Mouse (Mus musculus): ENCODE measurements at regions not wholly inside any gene's neighbourhood (a gene's known extent, or its start where the extent isn't known, plus 50 kb on each side); places are given as distances from the start of the nearest gene placed in this dataset.
A peak's percentile ranks its signal among the peaks of the same experiment; 100 is the strongest.

DNA sequence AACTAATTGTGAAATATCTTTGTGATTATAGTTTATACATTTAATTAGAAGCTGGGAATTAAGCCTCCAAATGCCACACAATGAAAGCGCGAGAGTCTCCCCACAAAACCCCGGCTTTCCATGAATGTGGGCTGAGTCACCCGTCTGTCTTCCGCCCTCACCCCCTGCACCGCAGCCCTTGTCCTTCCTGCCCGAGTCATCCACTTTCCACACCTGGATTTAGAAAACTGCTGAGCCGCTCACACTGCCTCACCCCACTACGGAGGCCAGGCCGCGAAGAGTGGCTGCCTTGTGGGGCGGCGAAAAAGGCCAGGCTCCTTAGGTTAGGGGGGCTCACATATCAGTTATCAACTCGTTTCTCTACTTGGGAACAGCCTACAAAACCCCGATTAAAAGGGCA is 177.9 kb upstream of the Map3k1 start:
- H3K4me1 ChIP-seq (ENCODE audit: control insufficient read depth, insufficient read depth, low read length) = peaks cover 11% of the 10 kb centered on the region
- no peaks in the 10 kb centered on the region for H3K36me3 ChIP-seq (ENCODE audit: control insufficient read depth, insufficient read depth, low read length)
- no peaks in the 10 kb centered on the region for H3K27me3 ChIP-seq (ENCODE audit: control insufficient read depth, insufficient read depth, low read length)
- no peak overlapping the region for H3K27ac ChIP-seq (ENCODE audit: control insufficient read depth, insufficient read depth, low read depth, low read length)
- TF ChIP-seq CTCF (IDR thresholded peaks at IDR 0.05; ENCODE audit: control insufficient read depth, insufficient read depth, insufficient replicate concordance, low read depth, low read length) = no peak
- no peak for TF ChIP-seq POLR2A (IDR thresholded peaks at IDR 0.05; ENCODE audit: control insufficient read depth, low read depth, low read length)
- H3K4me3 ChIP-seq (ENCODE audit: control insufficient read depth, low read depth, low read length) = peak overlapping the region; percentile 53

DNA sequence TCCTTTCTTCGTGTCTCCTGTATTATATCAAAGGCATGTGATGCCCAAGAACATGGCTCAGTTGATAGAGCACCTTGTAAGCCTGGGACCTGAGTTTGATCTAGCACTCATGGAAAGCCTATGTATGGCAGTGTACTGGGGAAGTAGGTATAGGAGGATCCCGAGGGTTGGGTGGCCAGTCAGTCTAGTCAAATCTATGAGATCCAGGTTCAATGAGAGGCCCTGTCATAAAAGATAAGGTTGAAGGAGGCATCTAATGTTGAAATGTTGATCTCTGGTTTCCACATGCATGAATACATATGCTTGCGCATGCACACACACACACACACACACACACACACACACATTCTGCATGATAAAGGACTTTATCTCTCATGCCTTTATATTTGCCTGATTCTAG is 178.6 kb upstream of the Map3k1 start:
- H3K27me3 ChIP-seq (ENCODE audit: control insufficient read depth, insufficient read depth, low read length) = no peaks in the 10 kb centered on the region
- TF ChIP-seq CTCF (IDR thresholded peaks at IDR 0.05; ENCODE audit: control insufficient read depth, insufficient read depth, insufficient replicate concordance, low read depth, low read length) (no peak), POLR2A (IDR thresholded peaks at IDR 0.05; ENCODE audit: control insufficient read depth, low read depth, low read length) (no peak)
- no peak overlapping the region for H3K27ac ChIP-seq (ENCODE audit: control insufficient read depth, insufficient read depth, low read depth, low read length)
- no peaks in the 10 kb centered on the region for H3K36me3 ChIP-seq (ENCODE audit: control insufficient read depth, insufficient read depth, low read length)
- no peak overlapping the region for H3K4me3 ChIP-seq (ENCODE audit: control insufficient read depth, low read depth, low read length)
- peaks cover 11% of the 10 kb centered on the region for H3K4me1 ChIP-seq (ENCODE audit: control insufficient read depth, insufficient read depth, low read length)

DNA sequence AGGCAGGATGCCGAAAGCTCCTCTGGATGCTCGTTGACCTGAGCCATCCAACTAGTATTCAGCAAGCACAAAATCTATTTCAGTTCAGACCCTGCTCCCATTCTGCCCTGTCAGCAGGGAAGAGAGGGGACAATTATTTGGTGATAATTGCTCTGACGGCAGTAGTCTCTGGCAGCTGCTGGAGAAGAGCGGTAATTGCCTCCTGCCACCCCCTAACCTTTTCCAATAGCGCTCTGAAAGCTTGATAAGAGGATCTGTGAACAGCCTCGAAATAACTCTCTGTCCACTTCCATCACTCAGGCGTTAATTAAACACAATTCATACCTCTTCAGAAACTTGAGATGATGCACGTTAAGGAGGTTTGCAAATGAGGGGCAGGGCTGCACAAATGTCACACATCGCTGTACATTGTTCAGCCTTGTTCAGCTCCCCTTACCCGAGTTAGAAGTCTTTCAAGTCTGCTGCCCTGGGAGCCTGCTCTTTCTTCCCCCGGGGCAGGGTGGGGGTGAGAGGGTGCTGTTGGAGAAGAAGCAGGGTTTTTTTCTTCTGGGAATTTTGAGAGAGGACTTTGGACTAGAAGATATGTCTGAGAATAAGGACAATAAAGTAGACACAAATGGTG is 182.2 kb upstream of the Map3k1 start:
- TF ChIP-seq CTCF (IDR thresholded peaks at IDR 0.05; ENCODE audit: control insufficient read depth, insufficient read depth, insufficient replicate concordance, low read depth, low read length) (no peak), POLR2A (IDR thresholded peaks at IDR 0.05; ENCODE audit: control insufficient read depth, low read depth, low read length) (no peak)
- Histone ChIP-seq H3K4me1 (ENCODE audit: control insufficient read depth, insufficient read depth, low read length) (peaks cover 6% of the 10 kb centered on the region), H3K27ac (ENCODE audit: control insufficient read depth, insufficient read depth, low read depth, low read length) (no peak overlapping the region), H3K27me3 (ENCODE audit: control insufficient read depth, insufficient read depth, low read length) (no peaks in the 10 kb centered on the region), H3K4me3 (ENCODE audit: control insufficient read depth, low read depth, low read length) (no peak overlapping the region), H3K36me3 (ENCODE audit: control insufficient read depth, insufficient read depth, low read length) (no peaks in the 10 kb centered on the region)

GRCm38 (mm10) chr13:111992075-111992847 is 183.5 kb upstream of the Map3k1 start:
- H3K27me3 ChIP-seq (ENCODE audit: control insufficient read depth, insufficient read depth, low read length) = no peaks in the 10 kb centered on the region

GRCm38 (mm10) chr13:111994862-111995490 is 186.2 kb upstream of the Map3k1 start:
- Histone ChIP-seq H3K27me3 (ENCODE audit: control insufficient read depth, insufficient read depth, low read length) (no peaks in the 10 kb centered on the region), H3K36me3 (ENCODE audit: control insufficient read depth, insufficient read depth, low read length) (no peaks in the 10 kb centered on the region), H3K4me1 (ENCODE audit: control insufficient read depth, insufficient read depth, low read length) (no peaks in the 10 kb centered on the region; the same call in 1 of the 2 replicates), H3K27ac (ENCODE audit: control insufficient read depth, insufficient read depth, low read depth, low read length) (no peak overlapping the region), H3K4me3 (ENCODE audit: control insufficient read depth, low read depth, low read length) (no peak overlapping the region)
- TF ChIP-seq POLR2A (IDR thresholded peaks at IDR 0.05; ENCODE audit: control insufficient read depth, low read depth, low read length) (no peak), CTCF (IDR thresholded peaks at IDR 0.05; ENCODE audit: control insufficient read depth, insufficient read depth, insufficient replicate concordance, low read depth, low read length) (no peak)

More at GRCm38 (mm10) chr13:111992075-111992847, 183.5 kb upstream of the Map3k1 start:
- TF ChIP-seq CTCF (IDR thresholded peaks at IDR 0.05; ENCODE audit: control insufficient read depth, insufficient read depth, insufficient replicate concordance, low read depth, low read length) (no peak), POLR2A (IDR thresholded peaks at IDR 0.05; ENCODE audit: control insufficient read depth, low read depth, low read length) (no peak)
- H3K27ac ChIP-seq (ENCODE audit: control insufficient read depth, insufficient read depth, low read depth, low read length) = no peak overlapping the region
- H3K4me3 ChIP-seq (ENCODE audit: control insufficient read depth, low read depth, low read length) = no peak overlapping the region
- no peaks in the 10 kb centered on the region for H3K36me3 ChIP-seq (ENCODE audit: control insufficient read depth, insufficient read depth, low read length)
- H3K4me1 ChIP-seq (ENCODE audit: control insufficient read depth, insufficient read depth, low read length) = no peaks in the 10 kb centered on the region; the same call in 1 of the 2 replicates

DNA sequence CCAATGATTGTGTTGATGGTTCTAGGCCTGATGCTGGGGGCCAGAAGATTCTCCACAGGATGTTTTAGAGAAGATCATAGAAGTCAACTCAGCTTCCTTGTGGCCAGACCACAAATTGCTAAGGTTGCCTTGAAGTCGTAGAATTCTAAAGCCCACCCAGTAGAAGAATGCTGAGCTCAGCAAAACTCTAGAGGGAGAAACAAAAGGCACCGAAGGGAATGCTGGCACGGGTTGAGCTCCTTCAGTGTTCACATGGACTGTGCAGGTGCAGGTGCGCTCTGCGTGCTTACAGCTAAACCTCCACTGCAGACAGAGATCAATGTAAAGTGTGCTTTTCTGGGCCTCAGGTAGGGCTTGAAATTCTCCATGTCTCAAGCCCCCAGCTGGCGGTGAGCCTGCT is 186.9 kb upstream of the Map3k1 start:
- Histone ChIP-seq H3K27ac (ENCODE audit: control insufficient read depth, insufficient read depth, low read depth, low read length) (no peak overlapping the region), H3K4me3 (ENCODE audit: control insufficient read depth, low read depth, low read length) (no peak overlapping the region), H3K36me3 (ENCODE audit: control insufficient read depth, insufficient read depth, low read length) (no peaks in the 10 kb centered on the region), H3K4me1 (ENCODE audit: control insufficient read depth, insufficient read depth, low read length) (no peaks in the 10 kb centered on the region; the same call in 1 of the 2 replicates), H3K27me3 (ENCODE audit: control insufficient read depth, insufficient read depth, low read length) (no peaks in the 10 kb centered on the region)
- TF ChIP-seq POLR2A (IDR thresholded peaks at IDR 0.05; ENCODE audit: control insufficient read depth, low read depth, low read length) (no peak), CTCF (IDR thresholded peaks at IDR 0.05; ENCODE audit: control insufficient read depth, insufficient read depth, insufficient replicate concordance, low read depth, low read length) (no peak)

GRCm38 (mm10) chr13:111996910-111997309 is 188.1 kb upstream of the Map3k1 start:
- Histone ChIP-seq H3K36me3 (ENCODE audit: control insufficient read depth, insufficient read depth, low read length) (no peaks in the 10 kb centered on the region), H3K27me3 (ENCODE audit: control insufficient read depth, insufficient read depth, low read length) (no peaks in the 10 kb centered on the region), H3K27ac (ENCODE audit: control insufficient read depth, insufficient read depth, low read depth, low read length) (no peak overlapping the region), H3K4me1 (ENCODE audit: control insufficient read depth, insufficient read depth, low read length) (peaks cover 6% of the 10 kb centered on the region), H3K4me3 (ENCODE audit: control insufficient read depth, low read depth, low read length) (no peak overlapping the region)
- TF ChIP-seq POLR2A (IDR thresholded peaks at IDR 0.05; ENCODE audit: control insufficient read depth, low read depth, low read length) = no peak
- TF ChIP-seq CTCF (IDR thresholded peaks at IDR 0.05; ENCODE audit: control insufficient read depth, insufficient read depth, insufficient replicate concordance, low read depth, low read length) = no peak
